ENCODE assay signal across 16 mouse cellular contexts in genomic region chr2:79696478-79697230, GRCm38 (mm10). TPM values are rescaled to one million over a fixed set of nuclear protein-coding genes. Genes with fewer than 3 reads are reported as not detected.
DNase-seq lines count a peak whose midpoint lies in the region; ATAC-seq and TF ChIP-seq lines count a peak whose summit lies in the region.
"Had no signal": no experiment of that assay in that cellular context is flagged by ENCODE, and none has a peak within 500 bp of the region (broad histone marks: within the 10 kb centered on the region; RNA-seq: fewer than 3 reads in every experiment).

No protein-coding gene starts in this region.

- H3K4me1 ChIP-seq in lung, adult 2 months (ENCODE audit: control insufficient read depth, insufficient read depth, low read length): no peaks in the 10 kb centered on the region
- H3K4me1 ChIP-seq in bone marrow, adult 2 months (ENCODE audit: control insufficient read depth, insufficient read depth, low read length): no peaks in the 10 kb centered on the region
- H3K4me1 ChIP-seq in small intestine, adult 2 months (ENCODE audit: control insufficient read depth, insufficient read depth, insufficient read length, low read length): peaks cover 11% of the 10 kb centered on the region
- no peaks in the 10 kb centered on the region for H3K4me1 ChIP-seq in kidney, embryonic 15.5 days
- H3K4me1 ChIP-seq: hindbrain, embryonic 10.5 days; liver, embryonic 13.5 days had no signal

- no peaks in the 10 kb centered on the region for H3K36me3 ChIP-seq in small intestine, adult 2 months (ENCODE audit: control insufficient read depth, insufficient read depth, low read length)
- no peaks in the 10 kb centered on the region for H3K36me3 ChIP-seq in kidney, embryonic 15.5 days
- H3K36me3 ChIP-seq: hindbrain, embryonic 10.5 days; liver, embryonic 13.5 days had no signal

- 72% methylated on average over 10 of the region's 10 CpGs for WGBS in lung, adult 2 months
- 50% methylated on average over 10 of the region's 10 CpGs for WGBS in bone marrow, adult 2 months
- 87% methylated on average over 10 of the region's 10 CpGs for WGBS in small intestine, adult 2 months
- WGBS in kidney, embryonic 15.5 days: 82% methylated on average over 10 of the region's 10 CpGs

- H3K4me2 ChIP-seq in kidney, embryonic 15.5 days: no peak overlapping the region
- H3K4me2 ChIP-seq: liver, embryonic 13.5 days had no signal

- no peak overlapping the region for H3K9ac ChIP-seq in kidney, embryonic 15.5 days
- H3K9ac ChIP-seq: liver, embryonic 13.5 days had no signal

- no peak for TF ChIP-seq CTCF in lung, adult 2 months (IDR thresholded peaks at IDR 0.05; ENCODE audit: insufficient read depth, low read length)
- TF ChIP-seq CTCF in bone marrow, adult 2 months (IDR thresholded peaks at IDR 0.05; ENCODE audit: control insufficient read depth, insufficient read depth, low read length): no peak
- no peak for TF ChIP-seq CTCF in small intestine, adult 2 months (IDR thresholded peaks at IDR 0.05; ENCODE audit: extremely low read depth, insufficient read length, insufficient replicate concordance, low read depth, low read length)

- H3K27me3 ChIP-seq in small intestine, adult 2 months (ENCODE audit: control insufficient read depth, insufficient read depth, low read length): no peaks in the 10 kb centered on the region
- no peaks in the 10 kb centered on the region for H3K27me3 ChIP-seq in kidney, embryonic 15.5 days
- H3K27me3 ChIP-seq: liver, embryonic 13.5 days had no signal

- peak; percentile 12 for DNase-seq in lung, postnatal 25 days (ENCODE audit: low spot score)
- no peak for DNase-seq in lung, adult 2 months
- no peak for DNase-seq in gastrocnemius, postnatal 10 days
- DNase-seq: adrenal gland, adult 8-10 months; liver, embryonic 13.5 days; thymus, postnatal 14 days had no signal

- peak; percentile 85 for ATAC-seq in granulocyte monocyte progenitor cell, adult 5-6 weeks (replicated peaks; ENCODE audit: poor library complexity, severe bottlenecking)
- ATAC-seq in kidney, embryonic 15.5 days (replicated peaks; ENCODE audit: low FRiP score): no peak
- ATAC-seq: inflammation-experienced regulatory T-cells, adult 6 months had no signal

- H3K27ac ChIP-seq in bone marrow, adult 2 months (ENCODE audit: control insufficient read depth, insufficient read depth, low read depth, low read length, poor library complexity): peak overlapping the region; percentile 52; the same call in 1 of the 2 replicates
- H3K27ac ChIP-seq in small intestine, adult 2 months (ENCODE audit: insufficient read depth, low read depth, low read length): peak overlapping the region; percentile 53; the same call in 1 of the 2 replicates
- no peak overlapping the region for H3K27ac ChIP-seq in kidney, embryonic 15.5 days
- H3K27ac ChIP-seq: hindbrain, embryonic 10.5 days; liver, embryonic 13.5 days had no signal

- TF ChIP-seq POLR2A in lung, adult 2 months (IDR thresholded peaks at IDR 0.05; ENCODE audit: borderline replicate concordance, extremely low read depth, low read depth, low read length): no peak
- no peak for TF ChIP-seq POLR2A in bone marrow, adult 2 months (IDR thresholded peaks at IDR 0.05; ENCODE audit: borderline replicate concordance, control insufficient read depth, low read depth, low read length)
- TF ChIP-seq POLR2A in small intestine, adult 2 months (IDR thresholded peaks at IDR 0.05; ENCODE audit: low read depth, low read length): no peak

- no peaks in the 10 kb centered on the region for H3K9me3 ChIP-seq in kidney, embryonic 15.5 days (replicated peaks)
- H3K9me3 ChIP-seq: hindbrain, embryonic 10.5 days; liver, embryonic 13.5 days had no signal

- no peak overlapping the region for H3K4me3 ChIP-seq in lung, adult 2 months (replicated peaks; ENCODE audit: extremely low read depth, low read depth, low read length)
- H3K4me3 ChIP-seq in bone marrow, adult 2 months (replicated peaks; ENCODE audit: control insufficient read depth, low read depth, low read length): no peak overlapping the region
- no peak overlapping the region for H3K4me3 ChIP-seq in small intestine, adult 2 months (ENCODE audit: low read depth, low read length)
- no peak overlapping the region for H3K4me3 ChIP-seq in kidney, embryonic 15.5 days (replicated peaks)
- H3K4me3 ChIP-seq: hindbrain, embryonic 10.5 days; liver, embryonic 13.5 days had no signal

RNA-seq across cellular contexts. Expression of gene Ppp1r1c, which starts 10.9 kb away (rescaled TPM):
- polyA plus RNA-seq in lung, adult 2 months (2012; rRNA removed): not detected in 2 replicates
- polyA plus RNA-seq in bone marrow, adult 2 months (2011; ENCODE audit: insufficient read depth, insufficient read length, low replicate concordance, missing spikeins): not detected in 2 replicates
- total RNA-seq in granulocyte monocyte progenitor cell, adult 5-6 weeks (2014; fragmentation: Nextera tagmentation): not detected in 2 replicates
- total RNA-seq in granulocyte monocyte progenitor cell, adult 5-6 weeks (2017): not detected in 2 replicates
- not detected in 2 replicates for polyA plus RNA-seq in small intestine, adult 2 months (2012; rRNA removed)
- polyA plus RNA-seq in kidney, embryonic 15.5 days (2015; fragmentation: Nextera tagmentation; extraction: Ambion mirVana): 0.14 and 0.31 TPM in 2 replicates
- total RNA-seq in gastrocnemius, postnatal 10 days (2021): not detected
- total RNA-seq: adrenal gland, adult 8-10 months; left cerebral cortex, postnatal 25 days; megakaryocyte-erythroid progenitor cell, adult 5-6 weeks had no signal
- polyA plus RNA-seq: kidney, embryonic 14.5 days; liver, embryonic 13.5 days; stomach, embryonic 14.5 days had no signal
